Mouse (Mus musculus) forebrain, embryonic 16.5 days (tissue): ENCODE results near the gene Olfr741. TPM values are rescaled to one million over a fixed set of nuclear protein-coding genes. Genes with fewer than 3 reads are reported as not detected.

Experiments used
- ATAC-seq: fragments of 200-750 bp; cut with Nextera tagmentation; 2 replicates; pipeline ENCODE4 v1.8.0; 2017; ENCODE audit warnings: mild to moderate bottlenecking, moderate library complexity
- H3K27ac ChIP-seq: fragments of 300-500 bp; sonication (generic); 2 replicates; pipeline ENCODE4 v1.5.1; 2014; ENCODE audit warnings: low read length, control low read depth
- H3K27me3 ChIP-seq: fragments of 300-500 bp; sonication (generic); replicated peaks from 2 replicates; pipeline ENCODE4 v1.6.1; 2014; ENCODE audit warnings: low read length; ENCODE audit not compliant: control insufficient read depth, insufficient read depth
- H3K36me3 ChIP-seq: fragments of 300-500 bp; sonication (generic); 2 replicates; pipeline ENCODE4 v1.6.1; 2014; ENCODE audit not compliant: control insufficient read depth, insufficient read depth
- H3K4me1 ChIP-seq: fragments of 300-500 bp; sonication (generic); replicated peaks from 2 replicates; pipeline ENCODE4 v1.6.1; 2014; ENCODE audit warnings: low read length; ENCODE audit not compliant: control insufficient read depth, insufficient read depth
- H3K4me2 ChIP-seq: fragments of 300-500 bp; sonication (generic); 2 replicates; pipeline ENCODE4 v1.6.1; 2014; ENCODE audit warnings: mild to moderate bottlenecking, low read length, control low read depth
- H3K4me3 ChIP-seq: fragments of 300-500 bp; sonication (generic); replicated peaks from 2 replicates; pipeline ENCODE4 v1.5.1; 2014; ENCODE audit warnings: mild to moderate bottlenecking, low read length, control low read depth
- H3K9ac ChIP-seq: fragments of 300-500 bp; sonication (generic); replicated peaks from 2 replicates; pipeline ENCODE4 v1.6.1; 2014; ENCODE audit warnings: low read depth, low read length, control low read depth
- H3K9me3 ChIP-seq: fragments of 300-500 bp; sonication (generic); 2 replicates; pipeline ENCODE4 v1.6.1; 2016; ENCODE audit warnings: low read length; ENCODE audit not compliant: control insufficient read depth
- WGBS: fragments of 180-500 bp; shearing (Covaris S2); extraction: QIAGEN DNeasy Blood & Tissue Kit; methylation state at CpG from one replicate; pipeline ENCODE4 v1.1.7; 2014; 5-methylcytosine and 5-hydroxymethylcytosine counted together
- polyA plus RNA-seq: library from polyadenylated mRNA; unstranded; fragments of >200 nt; fragmentation: Nextera tagmentation; extraction: Ambion mirVana; gene quantifications from 2 replicates; pipeline ENCODE4 v1.2.1, GENCODE M21; 2015

Gene Olfr741
- not detected in 2 replicates for polyA plus RNA-seq

DNA sequence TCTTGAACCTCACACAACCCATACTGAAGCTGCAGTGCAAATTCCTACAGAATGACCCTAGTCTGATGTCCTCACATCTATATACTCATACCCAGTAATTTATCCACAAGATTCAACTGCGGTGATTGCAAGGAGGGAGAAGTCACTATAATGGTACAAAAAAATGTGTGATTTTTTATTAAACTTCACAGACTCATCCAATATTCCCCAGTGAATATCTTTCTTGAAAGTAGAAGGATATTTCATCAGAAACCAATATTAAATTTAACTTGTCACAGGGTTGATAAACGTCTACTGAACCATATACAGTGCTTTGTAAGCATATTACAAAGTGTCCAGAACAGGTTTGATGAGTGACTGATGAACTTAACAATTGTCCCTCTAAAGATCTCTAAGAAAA, at the start of gene Olfr741:
TSS of gene Olfr741 (plus strand) at position 301 of the 400 bp plus-strand sequence.
- Histone ChIP-seq H3K27me3 (no peaks in the 10 kb centered on the region), H3K4me2 (no peak within 1 kb of the TSS), H3K9me3 (no peaks in the 10 kb centered on the region), H3K27ac (no peak within 1 kb of the TSS), H3K36me3 (no peaks in the 10 kb centered on the region), H3K9ac (no peak within 1 kb of the TSS), H3K4me1 (no peaks in the 10 kb centered on the region), H3K4me3 (no peak within 1 kb of the TSS)
- ATAC-seq = no peak
- WGBS = 75% methylated on average over 2 of the region's 2 CpGs

- Histone ChIP-seq H3K4me3 (no peak within 1 kb of the TSS), H3K27me3 (no peaks in the 10 kb centered on the region), H3K4me1 (no peaks in the 10 kb centered on the region), H3K27ac (no peak within 1 kb of the TSS), H3K4me2 (no peak within 1 kb of the TSS), H3K36me3 (no peaks in the 10 kb centered on the region), H3K9me3 (no peaks in the 10 kb centered on the region), H3K9ac (no peak within 1 kb of the TSS)
- ATAC-seq = no peak
- WGBS = 83% methylated on average over 3 of the region's 3 CpGs
These were observed 27.3 kb upstream of the Olfr741 start, which contains the start of gene Olfr740 for GRCm38 (mm10) chr14:50445245-50445644. Olfr740 (plus strand) TSS chr14:50445545.

GRCm38 (mm10) chr14:50478406-50478805, 5.9 kb downstream of the Olfr741 start:
- Histone ChIP-seq H3K9ac (no peak overlapping the region), H3K4me1 (no peaks in the 10 kb centered on the region), H3K36me3 (no peaks in the 10 kb centered on the region), H3K4me3 (no peak overlapping the region), H3K27ac (no peak overlapping the region), H3K27me3 (no peaks in the 10 kb centered on the region), H3K9me3 (no peaks in the 10 kb centered on the region), H3K4me2 (no peak overlapping the region)
- 75% methylated on average over 2 of the region's 2 CpGs for WGBS
- ATAC-seq = no peak

DNA sequence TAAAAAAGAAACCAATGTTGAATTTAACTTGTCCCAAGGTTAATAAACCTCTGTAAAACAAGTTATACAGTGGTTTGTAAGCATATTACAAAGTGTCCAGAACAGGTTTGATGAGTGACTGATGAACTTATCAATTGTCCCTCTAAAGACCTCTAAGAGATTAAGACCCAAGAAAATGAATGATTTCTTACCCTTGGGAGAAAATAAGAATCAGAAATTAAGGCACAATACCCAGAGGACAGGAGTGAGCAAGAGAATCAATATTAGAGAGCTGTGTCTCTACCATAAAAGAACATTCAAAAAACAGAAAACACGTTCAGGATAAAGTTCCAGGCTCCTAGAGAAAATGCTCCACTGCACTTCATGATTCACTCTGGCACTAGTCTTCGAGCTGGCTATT, 30.8 kb downstream of the Olfr741 start, which contains the start of gene Olfr742:
TSS of gene Olfr742 (plus strand) at position 301 of the 400 bp plus-strand sequence.
- Histone ChIP-seq H3K36me3 (no peaks in the 10 kb centered on the region), H3K27me3 (no peaks in the 10 kb centered on the region)
- no peak for ATAC-seq

DNA sequence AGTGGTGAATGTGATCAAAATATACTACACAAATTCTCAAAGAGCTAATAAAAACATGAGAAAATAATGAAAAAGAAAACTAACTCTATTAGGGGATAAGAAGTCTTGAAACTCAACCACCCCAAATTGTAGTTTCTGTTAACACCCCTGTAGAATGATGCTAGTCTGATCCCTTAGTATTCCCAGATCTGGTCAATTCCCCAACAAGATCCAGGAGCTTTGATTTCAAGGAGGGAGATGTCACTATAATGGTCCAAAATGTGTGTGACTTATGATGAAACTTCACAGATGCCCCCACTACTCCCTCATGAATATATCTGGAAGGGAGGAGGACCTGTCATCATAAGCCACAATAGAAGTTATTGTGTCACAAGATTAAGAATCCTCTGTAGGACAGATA, 49.0 kb downstream of the Olfr741 start, which contains the start of gene Olfr743:
TSS of gene Olfr743 (plus strand) at position 301 of the 400 bp plus-strand sequence.
- no peak within 1 kb of the TSS for H3K27ac ChIP-seq

More for the DNA sequence above, 30.8 kb downstream of the Olfr741 start, which contains the start of gene Olfr742:
- no peak within 1 kb of the TSS for H3K4me2 ChIP-seq
- H3K9ac ChIP-seq = no peak within 1 kb of the TSS
- no peak within 1 kb of the TSS for H3K4me3 ChIP-seq
- no peaks in the 10 kb centered on the region for H3K4me1 ChIP-seq
- WGBS = 61% methylated on average over 2 of the region's 2 CpGs
- H3K9me3 ChIP-seq = no peaks in the 10 kb centered on the region
- H3K27ac ChIP-seq = no peak within 1 kb of the TSS

More for the DNA sequence above, 49.0 kb downstream of the Olfr741 start, which contains the start of gene Olfr743:
- Histone ChIP-seq H3K36me3 (no peaks in the 10 kb centered on the region), H3K4me3 (no peak within 1 kb of the TSS), H3K4me2 (no peak within 1 kb of the TSS), H3K4me1 (no peaks in the 10 kb centered on the region), H3K27me3 (no peaks in the 10 kb centered on the region), H3K9me3 (no peaks in the 10 kb centered on the region), H3K9ac (no peak within 1 kb of the TSS)
- ATAC-seq = no peak

Other genes starting within 250 kb of the Olfr741 start
- not detected in 2 replicates for gene Olfr731, start 230.9 kb upstream of the Olfr741 start, polyA plus RNA-seq
- gene Olfr732, start 188.5 kb upstream of the Olfr741 start, polyA plus RNA-seq = not detected in 2 replicates
- 0.06 TPM in 1 of 2 replicates, not detected in the other for gene Olfr733, start 171.2 kb upstream of the Olfr741 start, polyA plus RNA-seq
- not detected in 2 replicates for gene Olfr734, start 146.0 kb upstream of the Olfr741 start, polyA plus RNA-seq
- gene Olfr735, start 123.9 kb upstream of the Olfr741 start, polyA plus RNA-seq = not detected in 2 replicates
- gene Tlr11, start 114.8 kb upstream of the Olfr741 start, polyA plus RNA-seq = not detected in 2 replicates
- gene Olfr736, start 91.6 kb upstream of the Olfr741 start, polyA plus RNA-seq = not detected in 2 replicates
- not detected in 2 replicates for gene Olfr738, start 65.2 kb upstream of the Olfr741 start, polyA plus RNA-seq
- not detected in 2 replicates for gene Olfr739, start 54.1 kb upstream of the Olfr741 start, polyA plus RNA-seq
- gene Olfr740, start 27.2 kb upstream of the Olfr741 start, polyA plus RNA-seq = not detected in 2 replicates
- not detected in 2 replicates for gene Olfr742, start 30.9 kb downstream of the Olfr741 start, polyA plus RNA-seq
- not detected in 2 replicates for gene Olfr743, start 49.1 kb downstream of the Olfr741 start, polyA plus RNA-seq
- gene Olfr744, start 142.1 kb downstream of the Olfr741 start, polyA plus RNA-seq = not detected in 2 replicates
- gene Olfr745, start 166.7 kb downstream of the Olfr741 start, polyA plus RNA-seq = not detected in 2 replicates
- not detected in 2 replicates for gene Olfr746, start 174.3 kb downstream of the Olfr741 start, polyA plus RNA-seq
- not detected in 2 replicates for gene Olfr747, start 220.5 kb downstream of the Olfr741 start, polyA plus RNA-seq
- gene Olfr748, start 234.6 kb downstream of the Olfr741 start, polyA plus RNA-seq = not detected in 2 replicates